Mouse (Mus musculus): ENCODE data around the gene Sgsm1.

Gene Sgsm1

GRCm38 (mm10) chr5:113219450-113219849 is 91.1 kb downstream of the Sgsm1 start:
- DNase-seq (ENCODE audit: extremely low read depth, insufficient read length, low spot score), result no peak

- no peak for DNase-seq (ENCODE audit: extremely low read depth, insufficient read length, low spot score)
Observed at GRCm38 (mm10) chr5:113218617-113219235, 91.9 kb downstream of the Sgsm1 start.

- no peak for DNase-seq (ENCODE audit: extremely low read depth, insufficient read length, low spot score)
Observed at GRCm38 (mm10) chr5:113217076-113217475, 93.5 kb downstream of the Sgsm1 start.

GRCm38 (mm10) chr5:113216328-113216960 is 94.1 kb downstream of the Sgsm1 start:
- DNase-seq (ENCODE audit: extremely low read depth, insufficient read length, low spot score), result peak; percentile 84

- peak; percentile 85 for DNase-seq (ENCODE audit: extremely low read depth, insufficient read length, low spot score)
Observed at GRCm38 (mm10) chr5:113215610-113216011, 95.0 kb downstream of the Sgsm1 start.

- peak; percentile 83 for DNase-seq (ENCODE audit: extremely low read depth, insufficient read length, low spot score)
Observed at GRCm38 (mm10) chr5:113214455-113214854, 96.1 kb downstream of the Sgsm1 start.

- DNase-seq (ENCODE audit: extremely low read depth, insufficient read length, low spot score), result no peak
Observed at GRCm38 (mm10) chr5:113214041-113214440, 96.5 kb downstream of the Sgsm1 start.

- DNase-seq (ENCODE audit: extremely low read depth, insufficient read length, low spot score), result no peak
Observed at GRCm38 (mm10) chr5:113212156-113212835, 98.3 kb downstream of the Sgsm1 start.

GRCm38 (mm10) chr5:113210314-113210713 is 100.3 kb downstream of the Sgsm1 start:
- no peak for DNase-seq (ENCODE audit: extremely low read depth, insufficient read length, low spot score)

- peak; percentile 44 for DNase-seq (ENCODE audit: extremely low read depth, insufficient read length, low spot score)
Observed at GRCm38 (mm10) chr5:113209898-113210297, 100.7 kb downstream of the Sgsm1 start.

- no peak for DNase-seq (ENCODE audit: extremely low read depth, insufficient read length, low spot score)
Observed at GRCm38 (mm10) chr5:113209401-113209750, 101.2 kb downstream of the Sgsm1 start.

- peak; percentile 55 for DNase-seq (ENCODE audit: extremely low read depth, insufficient read length, low spot score)
Observed at GRCm38 (mm10) chr5:113208622-113209400, 101.8 kb downstream of the Sgsm1 start.

GRCm38 (mm10) chr5:113208048-113208447 is 102.5 kb downstream of the Sgsm1 start:
- peak; percentile 61 for DNase-seq (ENCODE audit: extremely low read depth, insufficient read length, low spot score)

- DNase-seq (ENCODE audit: extremely low read depth, insufficient read length, low spot score), result no peak
Observed at GRCm38 (mm10) chr5:113206670-113207352, 103.8 kb downstream of the Sgsm1 start.

GRCm38 (mm10) chr5:113204193-113204592 is 106.4 kb downstream of the Sgsm1 start:
- no peak for DNase-seq (ENCODE audit: extremely low read depth, insufficient read length, low spot score)

- no peak for DNase-seq (ENCODE audit: extremely low read depth, insufficient read length, low spot score)
Observed at GRCm38 (mm10) chr5:113199772-113200134, 110.8 kb downstream of the Sgsm1 start.

GRCm38 (mm10) chr5:113199126-113199771 is 111.3 kb downstream of the Sgsm1 start:
- no peak for DNase-seq (ENCODE audit: extremely low read depth, insufficient read length, low spot score)

- DNase-seq (ENCODE audit: extremely low read depth, insufficient read length, low spot score), result no peak
Observed at GRCm38 (mm10) chr5:113196916-113197794, 113.4 kb downstream of the Sgsm1 start.

GRCm38 (mm10) chr5:113195907-113196306 is 114.7 kb downstream of the Sgsm1 start:
- DNase-seq (ENCODE audit: extremely low read depth, insufficient read length, low spot score), result no peak

All from 3134 (cell line).